Mouse (Mus musculus) lung, embryonic 16.5 days (tissue): ENCODE results near the gene Kalrn. TPM values are rescaled to one million over a fixed set of nuclear protein-coding genes. Genes with fewer than 3 reads are reported as not detected.

Experiments
- ATAC-seq: fragments of 200-750 bp; cut with Nextera tagmentation; 2 replicates; pipeline ENCODE4 v1.8.0; 2017; ENCODE audit warnings: low read depth, mild to moderate bottlenecking, moderate library complexity
- H3K27ac ChIP-seq: fragments of 300-500 bp; sonication (generic); 2 replicates; pipeline ENCODE4 v1.5.1; 2014; ENCODE audit warnings: mild to moderate bottlenecking, control low read depth, low read length
- H3K27me3 ChIP-seq: fragments of 300-500 bp; sonication (generic); 2 replicates; pipeline ENCODE4 v1.6.1; 2014; ENCODE audit warnings: low read depth, low read length, mixed read lengths; ENCODE audit not compliant: control insufficient read depth, insufficient read depth
- H3K36me3 ChIP-seq: fragments of 300-500 bp; sonication (generic); 2 replicates; pipeline ENCODE4 v1.6.1; 2014; ENCODE audit warnings: low read length; ENCODE audit not compliant: control insufficient read depth, insufficient read depth
- H3K4me1 ChIP-seq: fragments of 300-500 bp; sonication (generic); replicated peaks from 2 replicates; pipeline ENCODE4 v1.6.1; 2014; ENCODE audit warnings: low read length, mixed read lengths; ENCODE audit not compliant: control insufficient read depth, insufficient read depth
- H3K4me2 ChIP-seq: fragments of 300-500 bp; sonication (generic); 2 replicates; pipeline ENCODE4 v1.6.1; 2014; ENCODE audit warnings: low read depth, low read length, control low read depth
- H3K4me3 ChIP-seq: fragments of 300-500 bp; sonication (generic); 2 replicates; pipeline ENCODE4 v1.5.1; 2014; ENCODE audit warnings: mild to moderate bottlenecking, low read length, control low read depth
- H3K9ac ChIP-seq: fragments of 300-500 bp; sonication (generic); 2 replicates; pipeline ENCODE4 v1.6.1; 2014; ENCODE audit warnings: low read length, control low read depth
- H3K9me3 ChIP-seq: fragments of 300-500 bp; sonication (generic); 2 replicates; pipeline ENCODE4 v1.6.1; 2016; ENCODE audit warnings: low read length; ENCODE audit not compliant: control insufficient read depth
- WGBS: fragments of 180-500 bp; shearing (Covaris S2); extraction: QIAGEN DNeasy Blood & Tissue Kit; methylation state at CpG from one replicate; pipeline ENCODE4 v1.1.7; 2014; 5-methylcytosine and 5-hydroxymethylcytosine counted together
- polyA plus RNA-seq: library from polyadenylated mRNA; unstranded; fragments of >200 nt; fragmentation: Nextera tagmentation; extraction: Ambion mirVana; gene quantifications from 2 replicates; pipeline ENCODE4 v1.2.1, GENCODE M21; 2015

Gene Kalrn
- polyA plus RNA-seq, 1 experiment from 2014 or later, result 16.8 TPM

DNA sequence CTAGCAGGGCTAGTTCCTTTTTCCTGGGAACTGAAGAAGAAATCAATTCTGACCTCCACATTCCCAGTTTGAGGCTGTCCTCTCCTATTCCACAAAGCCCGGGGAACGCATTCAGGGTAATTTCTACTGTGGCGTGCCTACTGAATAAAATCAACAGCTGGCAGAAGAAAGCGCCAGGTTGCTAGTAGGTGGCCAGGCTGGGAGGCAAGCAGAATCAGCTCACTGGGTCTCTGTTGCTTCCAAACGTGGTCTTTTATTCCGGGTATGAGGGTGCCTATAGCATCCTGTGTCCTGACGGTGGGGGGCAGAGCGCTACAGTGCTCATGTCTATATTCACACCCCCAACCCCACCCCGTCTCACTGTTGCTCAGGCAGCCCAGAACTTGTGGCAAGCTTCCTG is 460.2 kb downstream of the Kalrn start:
- Histone ChIP-seq H3K4me1 (no peaks in the 10 kb centered on the region; the same call in 1 of the 2 replicates), H3K9me3 (no peaks in the 10 kb centered on the region), H3K27me3 (no peaks in the 10 kb centered on the region), H3K4me3 (no peak overlapping the region), H3K9ac (no peak overlapping the region), H3K4me2 (no peak overlapping the region), H3K36me3 (no peaks in the 10 kb centered on the region), H3K27ac (no peak overlapping the region)
- WGBS, result 92% methylated on average over 9 of the region's 9 CpGs
- no peak for ATAC-seq

DNA sequence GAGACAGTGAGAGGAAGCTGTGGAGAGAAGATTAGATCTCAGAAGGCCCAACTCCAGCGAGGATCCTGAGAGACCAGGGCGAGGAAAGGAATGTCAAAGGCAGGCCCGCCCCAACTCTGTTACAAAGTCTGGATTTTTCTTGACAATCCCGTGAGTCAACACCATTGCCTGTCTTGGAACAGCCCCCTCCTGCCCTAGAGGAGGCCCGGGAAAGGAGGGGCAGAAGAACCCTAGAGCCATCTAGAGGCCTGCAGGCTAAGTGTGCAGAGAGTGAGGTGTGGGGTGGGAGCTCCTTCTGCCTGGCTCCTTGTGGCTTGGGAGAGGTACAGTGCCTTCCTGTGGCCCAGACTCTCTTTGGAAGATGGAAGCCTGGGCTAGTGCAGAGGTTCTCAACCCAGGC is 460.8 kb downstream of the Kalrn start:
- Histone ChIP-seq H3K27me3 (no peaks in the 10 kb centered on the region), H3K4me1 (no peaks in the 10 kb centered on the region; the same call in 1 of the 2 replicates), H3K9me3 (no peaks in the 10 kb centered on the region), H3K4me3 (no peak overlapping the region), H3K27ac (no peak overlapping the region), H3K4me2 (no peak overlapping the region), H3K36me3 (no peaks in the 10 kb centered on the region), H3K9ac (no peak overlapping the region)
- WGBS, result 28% methylated on average over 5 of the region's 5 CpGs
- peak; percentile 75 for ATAC-seq

DNA sequence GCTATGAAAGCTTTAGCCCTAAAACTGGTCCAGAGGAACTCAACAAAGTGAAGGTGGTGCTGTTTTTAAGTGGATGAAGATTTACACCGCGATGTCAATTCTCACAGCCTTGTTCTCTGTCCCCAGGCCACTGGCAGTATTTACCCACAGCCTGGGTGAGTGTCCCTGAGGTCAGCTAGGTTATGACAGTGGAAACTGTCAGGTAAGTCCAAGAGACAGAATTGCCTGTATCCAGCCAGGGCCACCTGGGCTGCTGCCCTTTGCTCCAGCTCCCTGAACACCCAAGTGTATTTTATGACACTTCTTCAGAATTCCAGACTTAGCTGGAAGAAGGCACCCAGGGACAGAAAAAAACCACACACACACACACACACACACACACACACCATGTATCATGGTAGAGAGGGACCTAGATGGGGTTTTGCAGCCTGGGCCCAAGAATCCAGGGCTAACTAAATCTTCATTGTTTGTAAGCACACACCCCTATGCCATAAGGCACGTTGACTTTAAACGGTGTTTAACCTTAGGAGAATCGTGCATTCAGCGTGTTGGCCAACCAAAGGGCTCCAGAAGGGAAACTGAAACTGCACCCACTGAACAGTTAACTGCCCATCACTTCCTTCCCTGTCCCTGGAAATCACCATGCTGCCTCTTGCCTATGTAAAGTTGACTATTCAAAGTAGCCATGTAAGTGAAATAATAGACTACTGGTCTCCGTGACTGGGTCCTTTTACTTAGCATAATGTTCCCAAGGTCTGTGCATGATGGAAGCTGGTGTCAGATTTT is 462.3 kb downstream of the Kalrn start:
- H3K4me3 ChIP-seq, result no peak overlapping the region
- 85% methylated on average over 7 of the region's 7 CpGs for WGBS

DNA sequence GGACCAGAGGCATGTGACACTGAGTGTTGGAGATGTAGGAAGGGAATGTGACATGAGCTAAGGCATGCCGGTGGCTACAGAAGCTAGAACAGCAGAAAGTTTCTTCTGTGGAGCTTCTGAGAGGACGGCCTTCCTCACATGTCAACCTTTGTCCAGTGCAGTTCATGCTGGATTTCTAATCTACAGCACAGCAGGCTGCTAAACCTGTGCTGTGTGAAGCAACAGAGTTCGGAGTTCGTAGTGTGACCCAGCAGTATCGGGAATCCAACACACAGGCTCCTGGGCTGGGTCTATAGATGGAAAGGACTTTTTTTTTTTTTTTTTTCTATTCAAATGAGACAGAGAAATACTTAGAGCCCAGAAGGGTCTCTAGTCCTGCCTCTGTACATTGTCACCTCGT is 468.9 kb downstream of the Kalrn start:
- no peak overlapping the region for H3K27ac ChIP-seq
- no peaks in the 10 kb centered on the region for H3K36me3 ChIP-seq
- H3K4me1 ChIP-seq, result no peaks in the 10 kb centered on the region; the same call in 1 of the 2 replicates
- H3K9ac ChIP-seq, result no peak overlapping the region
- H3K4me2 ChIP-seq, result no peak overlapping the region
- H3K9me3 ChIP-seq, result no peaks in the 10 kb centered on the region
- ATAC-seq, result no peak
- WGBS, result 89% methylated on average over 6 of the region's 6 CpGs
- no peak overlapping the region for H3K4me3 ChIP-seq
- no peaks in the 10 kb centered on the region for H3K27me3 ChIP-seq

More for the DNA sequence above, 462.3 kb downstream of the Kalrn start:
- Histone ChIP-seq H3K27ac (no peak overlapping the region), H3K9ac (no peak overlapping the region), H3K9me3 (no peaks in the 10 kb centered on the region), H3K4me2 (no peak overlapping the region), H3K36me3 (no peaks in the 10 kb centered on the region), H3K4me1 (no peaks in the 10 kb centered on the region; the same call in 1 of the 2 replicates), H3K27me3 (no peaks in the 10 kb centered on the region)
- no peak for ATAC-seq

DNA sequence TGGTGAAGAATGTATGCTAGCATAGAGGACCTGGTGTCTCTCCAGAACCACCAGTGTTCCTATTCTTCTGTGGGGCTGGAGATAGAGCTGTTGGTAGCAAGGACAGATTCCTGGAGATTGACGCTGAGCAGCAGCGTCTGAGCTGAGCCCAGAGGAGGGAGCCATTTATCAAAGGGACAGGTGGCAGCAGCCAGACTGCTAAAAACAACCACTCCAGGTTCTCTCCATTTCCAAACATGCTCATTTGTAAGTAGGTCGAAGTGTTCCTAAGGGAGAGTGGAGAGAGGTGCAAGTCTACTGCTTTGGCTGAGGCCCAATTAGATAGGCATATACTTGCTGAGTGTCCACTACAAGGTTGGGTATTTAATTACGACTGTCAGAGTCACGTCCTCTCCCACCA is 470.6 kb downstream of the Kalrn start:
- H3K27ac ChIP-seq, result no peak overlapping the region
- H3K4me2 ChIP-seq, result no peak overlapping the region
- no peak overlapping the region for H3K9ac ChIP-seq
- no peaks in the 10 kb centered on the region for H3K27me3 ChIP-seq
- H3K4me3 ChIP-seq, result no peak overlapping the region
- H3K9me3 ChIP-seq, result no peaks in the 10 kb centered on the region
- no peak for ATAC-seq
- H3K36me3 ChIP-seq, result no peaks in the 10 kb centered on the region
- 30% methylated on average over 5 of the region's 5 CpGs for WGBS
- no peaks in the 10 kb centered on the region; the same call in 1 of the 2 replicates for H3K4me1 ChIP-seq

DNA sequence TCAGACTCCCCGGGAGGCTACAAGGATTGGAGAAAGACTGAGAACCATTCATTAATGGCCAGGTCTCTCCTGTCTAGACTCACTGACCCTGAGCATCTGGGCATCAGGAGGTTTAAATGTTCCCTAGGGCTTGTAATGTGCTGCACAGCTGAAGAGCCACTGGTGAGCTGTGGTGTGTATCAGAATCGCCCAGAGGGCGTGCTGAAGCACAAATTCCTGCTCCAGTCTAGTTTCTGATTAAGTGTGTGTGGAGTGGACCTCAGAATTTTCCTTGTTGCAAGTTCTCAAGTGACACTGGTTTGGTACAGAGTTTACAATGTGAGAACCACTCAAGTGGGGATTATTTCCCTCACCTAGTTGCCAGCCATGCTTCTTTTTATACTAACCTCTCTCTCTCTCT is 473.5 kb downstream of the Kalrn start:
- ATAC-seq, result no peak
- Histone ChIP-seq H3K4me3 (no peak overlapping the region), H3K4me2 (no peak overlapping the region), H3K9me3 (no peaks in the 10 kb centered on the region), H3K27ac (no peak overlapping the region), H3K4me1 (peaks cover 6% of the 10 kb centered on the region), H3K27me3 (no peaks in the 10 kb centered on the region), H3K36me3 (no peaks in the 10 kb centered on the region), H3K9ac (no peak overlapping the region)
- 51% methylated on average over 3 of the region's 3 CpGs for WGBS

DNA sequence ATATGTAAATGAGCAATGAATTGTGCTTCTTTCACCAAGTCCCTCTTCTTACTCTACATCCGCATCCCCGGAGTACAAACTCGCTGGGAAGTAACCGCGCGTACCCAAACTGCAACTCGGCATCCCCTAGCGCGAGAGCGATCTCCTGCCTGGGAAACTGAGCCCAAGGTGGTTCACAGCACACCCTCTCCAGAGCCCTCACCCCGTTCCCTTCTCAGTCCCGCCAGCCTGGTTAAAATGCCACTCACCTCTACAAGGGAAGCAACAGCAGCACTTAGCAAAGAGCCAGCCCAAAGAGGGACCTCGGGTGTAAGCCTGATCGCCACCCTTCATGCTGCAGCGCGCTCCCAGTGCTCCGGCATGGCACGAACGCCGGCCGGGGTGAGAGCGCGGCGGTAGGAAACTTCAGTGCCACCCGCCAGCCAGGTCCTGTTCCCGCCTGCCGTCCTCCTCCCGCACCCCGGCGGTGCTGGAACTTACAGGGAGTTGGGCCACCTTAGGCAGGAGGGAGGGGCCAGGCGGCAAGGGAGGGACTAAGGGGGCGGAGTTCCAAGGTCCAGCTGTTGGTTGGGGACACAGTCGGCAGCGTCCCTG is 477.7 kb downstream of the Kalrn start:
- H3K9me3 ChIP-seq, result no peaks in the 10 kb centered on the region
- H3K36me3 ChIP-seq, result no peaks in the 10 kb centered on the region
- WGBS, result under 1% methylated on average over 34 of the region's 34 CpGs
- ATAC-seq, result peak; percentile 89
- peaks cover 15% of the 10 kb centered on the region for H3K4me1 ChIP-seq
- H3K4me3 ChIP-seq, result peak overlapping the region; percentile 76
- H3K27me3 ChIP-seq, result no peaks in the 10 kb centered on the region
- H3K9ac ChIP-seq, result peak overlapping the region; percentile 77
- H3K4me2 ChIP-seq, result peak overlapping the region; percentile 90
- peak overlapping the region; percentile 53 for H3K27ac ChIP-seq

DNA sequence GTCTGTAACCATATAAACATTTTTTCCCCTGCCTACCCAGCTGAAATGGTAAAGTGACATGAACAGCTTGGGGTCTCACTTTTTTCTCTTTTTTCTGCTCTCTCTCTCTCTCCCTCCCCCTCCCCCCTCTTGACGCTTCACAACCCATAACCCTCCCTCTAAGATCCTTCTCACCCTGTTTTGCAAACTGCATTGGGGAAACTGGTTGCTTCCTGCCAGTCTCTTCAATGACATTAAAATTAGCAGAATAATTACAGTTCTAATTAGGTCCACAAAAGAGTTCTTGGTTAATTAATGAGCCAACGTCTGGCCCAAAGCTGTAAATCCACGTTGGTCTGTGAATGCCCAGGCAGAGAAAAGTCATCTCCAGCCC is 478.3 kb downstream of the Kalrn start:
- no peak for ATAC-seq
- H3K27me3 ChIP-seq, result no peaks in the 10 kb centered on the region
- peak overlapping the region; percentile 90 for H3K4me2 ChIP-seq
- 0 out of 2 replicates have a peak overlapping the region, but pooled peaks have one; percentile 13 for H3K27ac ChIP-seq
- H3K36me3 ChIP-seq, result no peaks in the 10 kb centered on the region
- no peaks in the 10 kb centered on the region for H3K9me3 ChIP-seq
- H3K4me1 ChIP-seq, result peaks cover 15% of the 10 kb centered on the region
- 1% methylated on average over 3 of the region's 3 CpGs for WGBS
- H3K9ac ChIP-seq, result peak overlapping the region; percentile 77
- H3K4me3 ChIP-seq, result peak overlapping the region; percentile 76

DNA sequence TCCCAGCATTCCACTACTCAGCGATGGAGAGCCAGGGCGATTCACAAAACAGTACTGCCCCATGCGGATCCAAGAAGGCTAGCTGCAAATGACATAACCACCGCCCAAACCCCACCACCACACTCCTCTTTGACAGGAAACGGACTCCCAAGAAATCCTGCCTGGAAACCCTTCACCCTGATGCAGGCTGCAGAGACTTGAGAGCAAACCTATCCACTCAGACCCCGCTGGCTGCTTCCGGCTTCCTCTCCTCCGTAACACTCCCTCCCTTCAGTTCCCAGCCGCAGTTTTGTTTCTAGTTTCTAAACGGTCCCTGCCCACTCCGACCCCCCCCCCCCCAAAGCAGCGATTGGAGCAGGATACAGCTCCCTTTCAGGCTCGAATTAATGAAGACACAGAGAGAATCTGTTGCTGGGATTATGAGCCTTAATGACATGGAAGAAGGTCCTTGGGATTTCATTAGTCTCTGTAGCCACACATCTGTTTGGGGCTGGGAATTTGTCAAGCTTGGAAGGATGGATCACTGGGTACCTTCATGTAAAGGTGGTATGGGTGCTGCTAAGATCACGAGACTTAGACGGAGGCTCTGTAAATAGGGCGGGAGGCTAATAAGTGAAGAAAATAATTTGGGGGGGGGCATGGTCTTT is 478.8 kb downstream of the Kalrn start:
- Histone ChIP-seq H3K9me3 (no peaks in the 10 kb centered on the region), H3K27ac (peak overlapping the region; percentile 25), H3K36me3 (no peaks in the 10 kb centered on the region), H3K27me3 (no peaks in the 10 kb centered on the region), H3K4me3 (peak overlapping the region; percentile 76), H3K4me2 (peak overlapping the region; percentile 90), H3K4me1 (peaks cover 15% of the 10 kb centered on the region), H3K9ac (peak overlapping the region; percentile 65)
- under 1% methylated on average over 16 of the region's 16 CpGs for WGBS
- peak; percentile 76 for ATAC-seq
